Mouse (Mus musculus) embryo, embryonic 11.5 days (tissue): ENCODE data around the gene Ifnz.
"Not testable (repeated sequence)": the region's sequence is repeated elsewhere in the genome, so short reads cannot be mapped to it uniquely, and the experiment has no call there.

Experiments
- DNase-seq: peaks from one replicate; pipeline ENCODE4 v3.0.0-alpha.2; 2012; ENCODE audit warnings: low read depth, low spot score

Ifnz gene

DNA sequence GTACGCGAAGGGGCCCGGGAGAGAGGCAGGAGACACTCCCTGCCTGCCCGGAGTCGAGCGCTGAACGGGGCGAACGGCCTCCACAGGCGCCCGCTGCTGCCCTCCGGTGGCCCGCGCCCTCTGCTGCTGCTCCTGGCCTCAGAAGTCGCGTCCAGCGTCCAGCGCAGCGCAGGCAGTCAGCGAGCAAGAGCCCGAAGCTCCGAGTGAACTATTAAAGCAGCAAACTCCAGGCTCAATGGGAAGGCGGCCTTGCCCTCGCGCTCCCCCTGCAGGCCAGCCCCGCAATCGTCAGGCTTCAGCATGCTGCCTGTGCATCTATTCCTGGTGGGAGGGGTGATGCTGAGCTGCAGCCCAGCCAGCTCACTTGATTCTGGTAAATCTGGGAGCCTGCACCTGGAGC lies 3.5 kb downstream of the Ifnz start, which contains the start of gene Gm13276:
Gene Gm13276, plus strand, starts transcription at position 301 of the 400 bp plus-strand sequence.
- DNase-seq = not testable (repeated sequence)

DNA sequence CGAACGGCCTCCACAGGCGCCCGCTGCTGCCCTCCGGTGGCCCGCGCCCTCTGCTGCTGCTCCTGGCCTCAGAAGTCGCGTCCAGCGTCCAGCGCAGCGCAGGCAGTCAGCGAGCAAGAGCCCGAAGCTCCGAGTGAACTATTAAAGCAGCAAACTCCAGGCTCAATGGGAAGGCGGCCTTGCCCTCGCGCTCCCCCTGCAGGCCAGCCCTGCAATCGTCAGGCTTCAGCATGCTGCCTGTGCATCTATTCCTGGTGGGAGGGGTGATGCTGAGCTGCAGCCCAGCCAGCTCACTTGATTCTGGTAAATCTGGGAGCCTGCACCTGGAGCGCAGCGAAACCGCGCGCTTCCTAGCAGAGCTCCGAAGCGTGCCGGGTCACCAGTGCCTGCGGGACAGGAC lies 6.5 kb downstream of the Ifnz start, which contains the start of gene Gm13277:
Gene Gm13277, plus strand, starts transcription at position 231 of the 400 bp plus-strand sequence.
- not testable (repeated sequence) for DNase-seq

DNA sequence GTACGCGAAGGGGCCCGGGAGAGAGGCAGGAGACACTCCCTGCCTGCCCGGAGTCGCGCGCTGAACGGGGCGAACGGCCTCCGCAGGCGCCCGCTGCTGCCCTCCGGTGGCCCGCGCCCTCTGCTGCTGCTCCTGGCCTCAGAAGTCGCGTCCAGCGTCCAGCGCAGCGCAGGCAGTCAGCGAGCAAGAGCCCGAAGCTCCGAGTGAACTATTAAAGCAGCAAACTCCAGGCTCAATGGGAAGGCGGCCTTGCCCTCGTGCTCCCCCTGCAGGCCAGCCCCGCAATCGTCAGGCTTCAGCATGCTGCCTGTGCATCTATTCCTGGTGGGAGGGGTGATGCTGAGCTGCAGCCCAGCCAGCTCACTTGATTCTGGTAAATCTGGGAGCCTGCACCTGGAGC lies 9.3 kb downstream of the Ifnz start, which contains the start of gene Gm13278:
Gene Gm13278, plus strand, starts transcription at position 301 of the 400 bp plus-strand sequence.
- DNase-seq = not testable (repeated sequence)

DNA sequence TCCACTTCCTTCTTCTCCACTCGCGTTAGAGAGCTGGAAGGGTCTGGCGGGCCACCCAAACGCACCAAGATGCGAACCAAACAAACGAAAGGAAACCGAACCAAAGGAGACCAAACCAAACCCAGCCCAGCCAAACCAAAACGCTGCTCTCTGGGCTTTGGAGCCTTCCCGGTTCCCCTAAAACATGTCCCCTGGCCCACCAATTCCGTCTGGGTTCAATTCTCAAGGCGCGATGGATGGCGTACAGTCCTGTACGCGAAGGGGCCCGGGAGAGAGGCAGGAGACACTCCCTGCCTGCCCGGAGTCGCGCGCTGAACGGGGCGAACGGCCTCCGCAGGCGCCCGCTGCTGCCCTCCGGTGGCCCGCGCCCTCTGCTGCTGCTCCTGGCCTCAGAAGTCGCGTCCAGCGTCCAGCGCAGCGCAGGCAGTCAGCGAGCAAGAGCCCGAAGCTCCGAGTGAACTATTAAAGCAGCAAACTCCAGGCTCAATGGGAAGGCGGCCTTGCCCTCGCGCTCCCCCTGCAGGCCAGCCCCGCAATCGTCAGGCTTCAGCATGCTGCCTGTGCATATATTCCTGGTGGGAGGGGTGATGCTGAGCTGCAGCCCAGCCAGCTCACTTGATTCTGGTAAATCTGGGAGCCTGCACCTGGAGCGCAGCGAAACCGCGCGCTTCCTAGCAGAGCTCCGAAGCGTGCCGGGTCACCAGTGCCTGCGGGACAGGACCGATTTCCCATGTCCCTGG lies 12.2 kb downstream of the Ifnz start, which contains the start of gene Gm13275:
Gene Gm13275, plus strand, starts transcription at position 552 of the 740 bp plus-strand sequence.
- DNase-seq = not testable (repeated sequence)

DNA sequence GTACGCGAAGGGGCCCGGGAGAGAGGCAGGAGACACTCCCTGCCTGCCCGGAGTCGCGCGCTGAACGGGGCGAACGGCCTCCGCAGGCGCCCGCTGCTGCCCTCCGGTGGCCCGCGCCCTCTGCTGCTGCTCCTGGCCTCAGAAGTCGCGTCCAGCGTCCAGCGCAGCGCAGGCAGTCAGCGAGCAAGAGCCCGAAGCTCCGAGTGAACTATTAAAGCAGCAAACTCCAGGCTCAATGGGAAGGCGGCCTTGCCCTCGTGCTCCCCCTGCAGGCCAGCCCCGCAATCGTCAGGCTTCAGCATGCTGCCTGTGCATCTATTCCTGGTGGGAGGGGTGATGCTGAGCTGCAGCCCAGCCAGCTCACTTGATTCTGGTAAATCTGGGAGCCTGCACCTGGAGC lies 15.2 kb downstream of the Ifnz start, which contains the start of gene Gm13279:
Gene Gm13279, plus strand, starts transcription at position 301 of the 400 bp plus-strand sequence.
- not testable (repeated sequence) for DNase-seq

DNA sequence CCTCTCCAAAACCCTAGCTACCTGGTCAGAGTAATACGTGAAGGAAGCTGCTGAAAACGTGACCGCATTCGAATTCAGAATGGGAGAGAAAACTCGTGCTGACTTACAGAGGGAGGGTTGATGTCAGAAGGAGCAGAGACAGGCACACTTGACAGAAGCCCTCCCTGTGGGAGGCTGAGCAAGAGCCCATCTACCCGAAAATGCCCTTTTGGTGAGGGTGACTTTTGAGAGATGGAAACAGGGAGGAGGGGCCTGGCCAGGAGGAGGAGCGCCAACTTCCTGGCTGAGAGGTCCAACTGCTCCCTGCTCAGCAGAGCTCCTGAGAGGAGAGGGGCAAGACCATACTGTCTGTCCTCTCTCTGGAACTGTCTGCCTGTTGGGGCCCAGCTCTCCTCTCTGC lies 17.4 kb downstream of the Ifnz start, which contains the start of gene Gm13285:
Gene Gm13285, plus strand, starts transcription at position 301 of the 400 bp plus-strand sequence.
- DNase-seq = not testable (repeated sequence)

DNA sequence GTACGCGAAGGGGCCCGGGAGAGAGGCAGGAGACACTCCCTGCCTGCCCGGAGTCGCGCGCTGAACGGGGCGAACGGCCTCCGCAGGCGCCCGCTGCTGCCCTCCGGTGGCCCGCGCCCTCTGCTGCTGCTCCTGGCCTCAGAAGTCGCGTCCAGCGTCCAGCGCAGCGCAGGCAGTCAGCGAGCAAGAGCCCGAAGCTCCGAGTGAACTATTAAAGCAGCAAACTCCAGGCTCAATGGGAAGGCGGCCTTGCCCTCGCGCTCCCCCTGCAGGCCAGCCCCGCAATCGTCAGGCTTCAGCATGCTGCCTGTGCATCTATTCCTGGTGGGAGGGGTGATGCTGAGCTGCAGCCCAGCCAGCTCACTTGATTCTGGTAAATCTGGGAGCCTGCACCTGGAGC lies 21.0 kb downstream of the Ifnz start, which contains the start of gene Gm13287:
Gene Gm13287, plus strand, starts transcription at position 301 of the 400 bp plus-strand sequence.
- DNase-seq = not testable (repeated sequence)

DNA sequence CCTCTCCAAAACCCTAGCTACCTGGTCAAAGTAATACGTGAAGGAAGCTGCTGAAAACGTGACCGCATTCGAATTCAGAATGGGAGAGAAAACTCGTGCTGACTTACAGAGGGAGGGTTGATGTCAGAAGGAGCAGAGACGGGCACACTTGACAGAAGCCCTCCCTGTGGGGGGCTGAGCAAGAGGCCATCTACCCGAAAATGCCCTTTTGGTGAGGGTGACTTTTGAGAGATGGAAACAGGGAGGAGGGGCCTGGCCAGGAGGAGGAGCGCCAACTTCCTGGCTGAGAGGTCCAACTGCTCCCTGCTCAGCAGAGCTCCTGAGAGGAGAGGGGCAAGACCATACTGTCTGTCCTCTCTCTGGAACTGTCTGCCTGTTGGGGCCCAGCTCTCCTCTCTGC lies 23.3 kb downstream of the Ifnz start, which contains the start of gene Gm13288:
Gene Gm13288, plus strand, starts transcription at position 301 of the 400 bp plus-strand sequence.
- DNase-seq = not testable (repeated sequence)

DNA sequence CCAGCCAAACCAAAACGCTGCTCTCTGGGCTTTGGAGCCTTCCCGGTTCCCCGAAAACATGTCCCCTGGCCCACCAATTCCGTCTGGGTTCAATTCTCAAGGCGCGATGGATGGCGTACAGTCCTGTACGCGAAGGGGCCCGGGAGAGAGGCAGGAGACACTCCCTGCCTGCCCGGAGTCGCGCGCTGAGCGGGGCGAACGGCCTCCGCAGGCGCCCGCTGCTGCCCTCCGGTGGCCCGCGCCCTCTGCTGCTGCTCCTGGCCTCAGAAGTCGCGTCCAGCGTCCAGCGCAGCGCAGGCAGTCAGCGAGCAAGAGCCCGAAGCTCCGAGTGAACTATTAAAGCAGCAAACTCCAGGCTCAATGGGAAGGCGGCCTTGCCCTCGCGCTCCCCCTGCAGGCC lies 23.8 kb downstream of the Ifnz start:
- not testable (repeated sequence) for DNase-seq

DNA sequence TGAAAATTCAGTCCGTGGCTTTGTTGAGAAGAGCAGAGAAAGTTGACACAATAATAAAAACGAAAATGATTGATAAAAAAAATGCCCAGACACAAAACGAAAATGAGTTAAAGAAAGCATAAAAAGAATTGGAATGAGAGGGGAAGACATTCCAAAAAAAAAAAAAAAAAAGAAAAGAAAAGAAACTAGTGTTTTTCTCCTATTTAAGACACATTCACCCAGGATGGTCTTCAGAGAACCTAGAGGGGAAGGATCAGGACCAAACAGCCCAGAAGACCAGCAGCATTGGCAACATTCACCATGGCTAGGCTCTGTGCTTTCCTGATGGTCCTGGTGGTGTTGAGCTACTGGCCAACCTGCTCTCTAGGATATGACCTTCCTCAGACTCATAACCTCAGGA lies 34.0 kb downstream of the Ifnz start, which contains the start of gene Ifna7:
Gene Ifna7, plus strand, starts transcription at position 301 of the 400 bp plus-strand sequence.
- no peak for DNase-seq

DNA sequence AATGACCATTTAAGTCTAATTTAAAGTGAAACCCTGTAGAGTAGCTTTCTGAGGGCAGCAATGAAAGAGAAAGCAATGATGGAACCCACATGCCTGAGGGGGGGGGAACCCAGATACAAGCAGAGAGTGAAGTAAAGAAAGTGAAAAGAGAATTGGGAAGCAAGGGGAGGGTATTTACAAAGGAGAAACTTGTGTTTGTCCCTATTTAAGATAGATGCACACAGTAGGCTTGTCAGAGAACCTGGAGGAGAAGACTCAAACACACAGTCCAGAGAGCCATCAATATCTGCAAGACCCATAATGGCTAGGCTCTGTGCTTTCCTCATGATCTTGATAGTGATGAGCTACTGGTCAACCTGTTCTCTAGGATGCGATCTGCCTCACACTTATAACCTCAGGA lies 37.7 kb downstream of the Ifnz start, which contains the start of gene Ifna11:
Gene Ifna11, plus strand, starts transcription at position 301 of the 400 bp plus-strand sequence.
- no peak for DNase-seq

DNA sequence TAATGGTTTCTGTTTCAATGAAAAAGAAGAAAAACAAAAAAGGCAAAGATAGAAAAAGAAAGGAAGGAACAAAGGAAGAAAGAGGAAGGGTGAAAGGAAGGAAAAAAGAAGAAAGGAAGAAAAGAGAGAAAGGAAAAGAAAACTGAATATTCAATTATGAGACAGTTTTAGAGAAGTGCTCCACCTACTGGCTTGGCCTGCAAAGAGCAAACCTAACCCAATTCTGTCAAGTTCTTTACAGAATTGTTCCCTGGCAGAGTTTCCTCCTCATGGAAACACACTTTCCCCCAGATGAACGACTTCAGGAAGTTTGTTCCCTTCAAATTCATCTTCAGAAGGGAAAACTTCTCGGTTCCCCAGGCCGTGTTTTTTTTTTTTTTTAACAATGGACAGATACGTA lies 41.1 kb downstream of the Ifnz start:
- no peak for DNase-seq

DNA sequence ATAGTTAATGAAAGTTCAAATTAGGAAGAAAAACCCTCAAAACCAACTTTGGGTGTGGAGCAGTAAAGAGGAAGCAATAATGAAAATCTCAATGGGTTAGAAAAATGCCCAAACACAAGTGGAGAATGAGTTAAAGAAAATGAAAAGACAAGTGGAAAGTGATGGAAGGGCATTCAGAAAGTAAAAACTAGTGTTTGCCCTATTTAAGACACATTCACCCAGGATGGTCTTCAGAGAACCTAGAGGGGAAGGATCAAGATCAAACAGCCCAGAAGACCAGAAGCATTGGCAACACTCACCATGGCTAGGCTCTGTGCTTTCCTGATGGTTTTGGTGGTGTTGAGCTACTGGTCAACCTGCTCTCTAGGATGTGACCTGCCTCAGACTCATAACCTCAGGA lies 45.2 kb downstream of the Ifnz start, which contains the start of gene Ifna6:
Gene Ifna6, plus strand, starts transcription at position 301 of the 400 bp plus-strand sequence.
- not testable (repeated sequence) for DNase-seq

DNA sequence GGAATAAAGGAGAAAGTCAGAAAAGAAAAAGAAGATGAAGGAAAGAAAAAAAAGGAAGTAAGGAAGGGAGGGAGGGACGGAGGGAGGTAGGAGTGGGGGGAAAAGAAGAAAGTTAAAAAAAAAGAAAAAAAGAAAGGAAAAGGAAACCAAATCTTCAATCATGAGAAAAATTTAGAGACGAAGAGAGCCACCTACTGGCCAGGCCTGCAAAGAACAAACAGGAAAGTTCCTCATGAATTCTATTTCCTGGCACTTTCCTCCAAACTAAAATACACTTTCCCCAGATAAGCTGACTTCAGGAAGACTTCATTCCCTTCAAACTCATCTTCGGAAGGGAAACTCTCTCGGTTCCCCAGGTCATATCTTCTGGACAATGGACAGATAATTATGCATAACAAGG lies 48.6 kb downstream of the Ifnz start:
- DNase-seq = no peak
